Mouse (Mus musculus) myocyte (in vitro differentiated cells): Measurements from ENCODE around the gene Thumpd2.

Experiments
- E2F4 ChIP-seq: IDR thresholded peaks from one replicate; pipeline ENCODE4 v1.6.1; 2011; ENCODE audit warnings: mild to moderate bottlenecking, control low read depth, moderate library complexity; ENCODE audit not compliant: insufficient read depth
- MYOG ChIP-seq, 3 experiments: IDR thresholded peaks; one replicate each; pipeline ENCODE4 v1.6.1; 2011; ENCODE audit warnings: control low read depth in 2 of 3, low read depth in 2 of 3, mild to moderate bottlenecking in 2 of 3; ENCODE audit not compliant: insufficient read length in 2 of 3, control insufficient read depth in 1 of 3, insufficient read depth in 1 of 3
- POLR2A ChIP-seq: IDR thresholded peaks from one replicate; pipeline ENCODE4 v1.6.1; 2011; ENCODE audit warnings: low read depth, mild to moderate bottlenecking, control low read depth, moderate library complexity; ENCODE audit not compliant: insufficient read length
- POLR2AphosphoS2 ChIP-seq: IDR thresholded peaks from one replicate; pipeline ENCODE4 v1.6.1; 2011; ENCODE audit warnings: low read depth, control low read depth; ENCODE audit not compliant: insufficient read length

GRCm38 (mm10) chr17:81010844-81011685 is 53.8 kb downstream of the Thumpd2 start:
- TF ChIP-seq MYOG (IDR thresholded peaks at IDR 0.05; ENCODE audit: control insufficient read depth in 1 of 3, insufficient read depth in 1 of 3, insufficient read length in 2 of 3, low read depth in 2 of 3), result no peak
- TF ChIP-seq POLR2A, result no peak
- TF ChIP-seq POLR2AphosphoS2, result no peak
- no peak for TF ChIP-seq E2F4
